Mouse (Mus musculus) ES-E14 (cell line): ENCODE measurements around the gene Zfp771.

Source experiments
- CHD2 ChIP-seq: IDR thresholded peaks from 2 replicates; pipeline ENCODE4 v1.6.1; 2014; ENCODE audit warnings: mild to moderate bottlenecking, low read depth, low read length, inconsistent platforms
- HCFC1 ChIP-seq: IDR thresholded peaks from 2 replicates; pipeline ENCODE4 v1.6.1; 2012; ENCODE audit warnings: low read length, inconsistent platforms, borderline replicate concordance; ENCODE audit not compliant: insufficient read depth
- MAFK ChIP-seq: IDR thresholded peaks from 2 replicates; pipeline ENCODE4 v1.6.1; 2014; ENCODE audit warnings: mild to moderate bottlenecking, low read depth, low read length, inconsistent platforms; ENCODE audit not compliant: insufficient read depth
- ZC3H11A ChIP-seq: IDR thresholded peaks from 2 replicates; pipeline ENCODE4 v1.6.1; 2012; ENCODE audit warnings: low read depth, mild to moderate bottlenecking, inconsistent platforms, low read length, borderline replicate concordance
- ZNF384 ChIP-seq: IDR thresholded peaks from 2 replicates; pipeline ENCODE4 v1.6.1; 2012; ENCODE audit warnings: low read depth, low read length, inconsistent platforms

- TF ChIP-seq HCFC1: no peak
- TF ChIP-seq CHD2: no peak
- TF ChIP-seq MAFK: no peak
- no peak for TF ChIP-seq ZNF384
- no peak for TF ChIP-seq ZC3H11A
These were observed 36.0 kb downstream of the Zfp771 start for GRCm38 (mm10) chr7:127280092-127280491.
